Mouse (Mus musculus) layer of hippocampus, postnatal 14 days (tissue): ENCODE measurements around the gene Nkrf. TPM values are rescaled to one million over a fixed set of nuclear protein-coding genes. Genes with fewer than 3 reads are reported as not detected.
A peak's percentile ranks its signal among the peaks of the same experiment; 100 is the strongest.
"Not testable (repeated sequence)": the region's sequence is repeated elsewhere in the genome, so short reads cannot be mapped to it uniquely, and the experiment has no call there.

Source experiments
- DNase-seq, 2 experiments: peaks; one replicate each; pipeline ENCODE4 v3.0.0; 2021 to 2022; ENCODE audit warnings: low spot score in 2 of 2, mixed read lengths in 1 of 2
- long read RNA-seq, 2 experiments: library from polyadenylated mRNA; stranded (forward); transcript quantifications; one replicate each; pipeline ENCODE4 v2.0.0; 2021
- total RNA-seq, 2 experiments: library from RNA; stranded (reverse); gene quantifications; 2 replicates each; pipeline ENCODE4 v1.2.3; 2021

The Nkrf gene
- total RNA-seq: 10 to 100 TPM; 27.7 to 29.5 TPM
- long read RNA-seq, experiment 1, transcript Nkrf-201 (3 exons, 3,268 nt): major isoform, 11 of 13 reads
- long read RNA-seq, experiment 1, partial matches to known transcripts: 0 of 13 reads
- long read RNA-seq, experiment 1, other reads (novel, unspliced or antisense): 2 of 13 reads
- long read RNA-seq, experiment 2, transcript Nkrf-201 (3 exons, 3,268 nt): major isoform, 23 of 25 reads
- long read RNA-seq, experiment 2, partial matches to known transcripts: 0 of 25 reads
- long read RNA-seq, experiment 2, other reads (novel, unspliced or antisense): 2 of 25 reads

- peak; percentile 28 to 31 for DNase-seq
Observed at GRCm38 (mm10) chrX:36902321-36903114, at the start of gene Nkrf. TSS of gene Nkrf (minus strand) at chrX:36902899.

DNA sequence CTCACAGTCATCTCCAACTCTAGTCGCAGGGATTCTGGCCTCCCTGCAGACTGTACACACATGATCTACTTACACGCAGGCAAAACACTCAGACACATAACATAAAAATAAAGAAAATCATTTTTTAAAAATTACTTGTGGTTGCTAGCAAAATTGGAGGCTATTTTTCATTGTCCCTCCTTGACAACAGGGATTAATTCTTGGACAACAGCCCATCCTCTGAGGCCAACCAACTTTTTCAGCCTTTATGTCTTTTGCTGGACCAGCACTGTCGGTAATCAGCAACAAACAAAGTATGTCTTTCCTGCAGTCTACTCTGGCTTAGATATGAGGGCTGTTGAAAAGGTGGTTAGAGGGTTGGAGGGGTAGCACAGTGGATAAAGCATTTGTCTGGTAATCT is 38.4 kb upstream of the Nkrf start:
- DNase-seq: no peak

DNA sequence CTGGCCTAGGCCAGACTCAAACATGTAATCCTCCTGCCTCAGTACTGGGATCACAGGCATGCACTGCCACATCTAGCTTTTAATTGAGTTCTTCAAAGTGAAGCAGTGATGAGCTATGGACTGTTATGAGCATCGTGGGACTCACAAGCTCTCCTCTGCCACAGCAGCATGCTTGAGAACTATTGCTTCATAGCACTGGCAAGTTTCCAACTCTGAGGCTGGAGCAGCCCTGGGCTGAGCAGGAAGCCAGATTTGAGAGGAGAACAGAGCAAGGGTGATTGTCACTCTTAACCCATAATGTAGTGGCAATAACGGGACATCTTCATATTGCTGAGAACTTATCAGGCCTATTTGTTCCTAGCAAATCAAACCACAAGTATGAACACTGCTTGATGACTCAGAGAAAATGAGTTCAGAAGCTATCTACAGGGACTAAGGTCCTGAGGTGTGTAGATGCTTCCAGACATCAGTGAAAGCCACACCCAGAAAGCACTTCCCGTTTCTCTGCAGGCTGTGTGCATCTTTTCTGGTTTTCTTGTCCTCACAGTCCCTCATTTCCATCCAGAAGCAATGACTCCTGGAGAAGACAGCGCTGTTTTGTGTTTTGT is 37.2 kb upstream of the Nkrf start:
- DNase-seq: no peak

DNA sequence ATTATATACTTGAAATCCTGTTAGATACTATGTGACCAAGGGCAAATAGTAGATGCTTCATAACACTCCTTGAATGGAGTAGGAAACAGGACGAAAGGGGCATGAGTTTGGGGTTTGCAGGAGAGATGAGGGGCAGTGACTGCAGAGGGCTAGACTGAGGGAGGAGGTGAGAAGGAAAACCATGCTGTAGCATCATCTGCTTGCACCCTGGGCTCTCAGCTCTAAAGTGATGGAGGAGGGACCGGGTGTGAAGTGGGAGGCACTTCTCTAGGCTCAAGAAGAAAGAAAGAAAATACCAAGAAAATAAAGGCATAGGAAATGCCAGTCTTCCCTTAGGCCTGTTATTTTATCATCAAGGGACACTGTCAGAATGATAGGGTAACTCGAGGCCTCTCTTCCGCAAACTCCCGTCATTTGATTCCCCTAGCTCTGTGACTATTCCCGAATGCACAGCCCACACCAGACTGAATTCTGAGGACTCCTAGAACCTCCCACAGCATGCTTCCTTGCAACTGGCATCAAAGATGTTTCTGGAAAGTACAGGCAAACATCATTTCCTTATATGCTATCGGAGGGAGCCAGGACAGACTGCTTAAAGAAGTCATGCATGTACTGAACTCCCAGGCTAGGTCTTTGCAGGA is 32.7 kb upstream of the Nkrf start:
- no peak for DNase-seq

DNA sequence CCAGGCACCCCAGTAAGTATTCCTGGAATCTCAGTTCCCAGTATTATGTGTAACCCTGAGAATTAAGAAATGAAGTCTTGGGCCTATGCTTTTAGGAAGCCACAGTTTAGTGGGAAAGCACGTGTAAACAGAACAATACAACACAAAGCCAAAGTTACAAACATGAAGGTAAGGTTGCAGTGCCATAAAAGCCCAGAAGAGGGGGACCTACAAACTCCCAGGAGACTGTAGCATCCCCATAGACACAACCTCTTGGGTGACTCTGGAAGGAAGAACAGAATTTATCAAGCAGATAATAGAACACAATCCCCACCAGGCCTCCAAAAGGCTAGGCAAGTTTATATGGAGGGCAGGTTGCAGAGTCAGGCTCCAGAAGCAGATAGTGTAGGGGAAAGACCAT is 27.9 kb upstream of the Nkrf start:
- DNase-seq: no peak

GRCm38 (mm10) chrX:36929694-36930093 is 27.0 kb upstream of the Nkrf start:
- DNase-seq: no peak

DNA sequence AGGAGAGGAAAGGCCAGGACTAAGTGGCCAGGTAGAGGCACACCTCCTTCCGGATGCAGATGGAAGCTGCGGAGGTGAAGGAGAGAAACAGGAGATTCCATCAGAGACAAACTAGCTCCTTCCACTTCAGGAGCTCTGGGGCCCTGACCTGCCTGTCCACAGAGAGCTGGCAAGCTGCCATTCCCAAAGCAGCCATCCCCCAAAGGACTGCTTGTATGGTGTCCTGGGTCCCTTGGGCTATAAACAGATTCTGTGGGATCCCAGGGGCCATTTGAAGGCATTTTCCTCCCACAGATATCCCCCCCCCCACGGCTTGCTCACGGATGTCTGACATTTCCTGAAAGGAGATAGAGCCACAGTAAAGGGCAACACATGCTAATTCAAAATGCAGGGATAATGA is 26.1 kb upstream of the Nkrf start:
- no peak for DNase-seq

GRCm38 (mm10) chrX:36921346-36921745 is 18.6 kb upstream of the Nkrf start:
- DNase-seq: no peak

DNA sequence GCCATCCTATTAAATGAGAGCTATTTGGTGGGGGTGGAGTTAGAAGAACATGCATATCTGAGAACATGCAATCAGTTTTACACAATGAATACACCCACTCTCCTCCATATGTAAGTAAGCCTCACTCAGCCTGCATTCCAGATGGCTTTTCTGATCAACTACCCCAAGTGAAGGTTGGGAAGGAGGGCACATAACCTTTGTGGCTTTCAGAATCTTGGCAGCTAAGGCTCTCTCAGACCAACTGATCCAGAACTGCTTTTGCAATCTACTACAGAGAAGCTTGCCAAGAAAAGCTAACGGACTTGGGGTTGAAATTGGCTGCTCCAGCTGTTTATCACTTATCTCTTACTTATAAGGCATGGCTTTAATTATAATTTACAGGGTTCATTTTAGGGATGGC is 15.1 kb upstream of the Nkrf start:
- no peak for DNase-seq

- peak; percentile 16 to 37 for DNase-seq
Observed at GRCm38 (mm10) chrX:36911343-36911742, 8.6 kb upstream of the Nkrf start.

DNA sequence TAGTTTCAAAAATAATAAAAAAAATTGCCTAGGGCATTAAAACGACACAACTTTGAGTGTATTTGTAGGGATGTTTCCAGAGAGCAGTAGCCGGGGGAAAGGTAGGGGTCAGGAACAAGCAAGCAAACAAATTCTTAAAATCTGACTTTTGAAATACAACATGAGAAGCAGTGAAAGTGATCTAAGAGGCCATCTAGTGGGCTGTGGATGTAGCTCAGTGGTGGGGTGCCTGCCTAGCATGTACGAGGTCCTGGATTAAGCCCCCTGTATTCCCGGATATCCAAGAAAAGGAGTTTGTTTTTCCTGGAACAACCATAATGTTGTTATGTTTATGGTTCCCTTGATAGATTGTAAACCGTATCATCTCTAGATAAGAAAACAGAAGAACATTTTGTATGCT is 3.8 kb upstream of the Nkrf start:
- no peak for DNase-seq

GRCm38 (mm10) chrX:36903115-36903768 is 543 bp upstream of the Nkrf start:
- peak; percentile 90 to 96 for DNase-seq

DNA sequence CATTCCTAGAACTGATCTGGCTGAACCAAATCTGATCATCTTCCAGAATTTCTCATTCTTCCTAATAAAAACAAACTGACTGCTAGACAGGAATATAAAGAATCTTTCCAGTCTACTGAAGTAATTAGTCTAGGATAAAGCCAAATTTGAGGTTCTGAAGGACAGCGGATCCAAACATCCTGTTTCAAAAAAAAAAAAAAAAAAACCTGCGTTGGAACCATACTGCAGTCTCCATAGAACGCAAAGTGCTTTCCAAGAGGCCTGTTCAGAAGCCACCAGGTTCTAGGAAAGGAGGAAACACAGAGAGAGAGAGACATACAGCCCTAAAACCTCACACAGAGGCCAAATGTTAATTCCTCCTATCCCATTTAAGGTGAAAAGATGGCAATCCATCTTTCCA is 1.0 kb downstream of the Nkrf start:
- DNase-seq: no peak

DNA sequence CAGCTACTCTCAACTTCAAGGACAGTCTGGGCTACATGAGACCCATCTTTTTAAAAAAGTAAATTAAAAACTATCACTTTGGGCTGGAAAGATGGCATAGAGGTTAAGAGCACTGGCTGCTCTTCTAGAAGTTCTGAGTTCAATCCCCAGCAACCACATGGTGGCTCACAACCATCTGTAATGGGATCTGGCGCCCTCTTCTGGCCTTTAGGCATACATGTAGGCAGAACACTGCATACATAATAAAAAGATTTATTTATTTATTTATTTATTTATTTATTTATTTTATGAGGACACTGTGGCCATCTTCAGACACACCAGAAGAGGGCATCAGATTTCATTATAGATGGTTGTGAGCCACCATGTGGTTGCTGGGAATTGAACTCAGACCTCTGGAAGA is 3.8 kb downstream of the Nkrf start:
- DNase-seq: not testable (repeated sequence)

DNA sequence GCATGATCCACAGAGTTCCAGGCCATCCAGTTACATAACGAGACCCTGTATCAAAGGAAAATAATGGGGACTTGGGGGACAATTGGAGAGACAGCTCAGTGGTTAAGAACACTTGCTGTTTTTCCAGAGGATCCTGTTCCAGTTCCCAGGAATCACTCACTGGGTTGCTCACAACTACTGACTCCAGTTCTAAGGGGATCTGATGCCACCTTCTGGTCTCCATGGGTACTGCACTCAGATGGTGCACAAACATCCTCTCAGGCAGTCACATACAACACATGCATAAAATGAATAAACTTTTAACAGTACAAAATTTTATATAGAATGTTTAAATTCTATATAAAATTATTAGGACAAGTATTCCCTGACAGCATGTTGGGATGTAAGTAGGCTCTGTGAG is 18.0 kb downstream of the Nkrf start:
- DNase-seq: no peak

GRCm38 (mm10) chrX:36874704-36875128 is 28.0 kb downstream of the Nkrf start:
- DNase-seq: peak in 1 of 2 experiments; percentile 9

GRCm38 (mm10) chrX:36874178-36874696 is 28.5 kb downstream of the Nkrf start:
- peak; percentile 82 to 84 for DNase-seq

GRCm38 (mm10) chrX:36873765-36874164 is 28.9 kb downstream of the Nkrf start, which contains the start of the genes Ube2a and C330007P06Rik:
TSS of gene Ube2a (plus strand) at chrX:36873900.
TSS of gene C330007P06Rik (minus strand) at chrX:36874111.
- DNase-seq: no peak

- DNase-seq: no peak
Observed at GRCm38 (mm10) chrX:36870372-36870771, 32.3 kb downstream of the Nkrf start.

- no peak for DNase-seq
Observed at GRCm38 (mm10) chrX:36864609-36865328, 37.9 kb downstream of the Nkrf start.
